Mouse (Mus musculus) heart, postnatal 0 days (tissue): Measurements from ENCODE around the gene Rab11fip5.

Source experiments
- CTCF ChIP-seq: IDR thresholded peaks from 2 replicates; pipeline ENCODE4 v1.5.1; 2016; ENCODE audit warnings: antibody characterized with exemption, control low read depth, low read depth
- EP300 ChIP-seq: IDR thresholded peaks from 2 replicates; pipeline ENCODE4 v1.6.1; 2016; ENCODE audit warnings: antibody characterized with exemption, low read depth

DNA sequence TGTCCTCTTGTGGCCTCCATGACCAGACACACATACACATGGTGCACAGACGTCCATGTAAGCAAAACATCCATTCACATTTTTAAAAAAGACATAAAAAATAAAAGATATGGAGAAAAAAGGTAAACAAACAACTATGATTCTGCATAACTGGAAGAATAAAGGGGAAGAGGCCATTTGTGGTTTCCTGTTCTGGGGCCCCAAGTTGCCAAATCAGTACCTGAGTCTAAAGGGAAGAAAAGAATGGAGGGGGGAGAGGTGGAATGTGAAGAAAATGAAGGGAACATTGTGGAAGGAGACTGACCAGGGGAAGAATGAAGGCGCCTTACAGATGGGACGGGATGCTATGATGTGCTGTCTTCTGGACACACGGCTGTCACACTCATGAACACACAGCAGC is 47.9 kb downstream of the Rab11fip5 start:
- TF ChIP-seq EP300 (no peak), CTCF (no peak)
